Mouse (Mus musculus): Measurements from ENCODE around the gene Galnt9. TPM values are rescaled to one million over a fixed set of nuclear protein-coding genes. Genes with fewer than 3 reads are reported as not detected.
A peak's percentile ranks its signal among the peaks of the same experiment; 100 is the strongest.

Gene Galnt9
- polyA plus RNA-seq, 1 experiment = 0.11 TPM

- Histone ChIP-seq H3K79me2 (ENCODE audit: control insufficient read depth, insufficient read depth) (no peaks in the 10 kb centered on the region), H3ac (ENCODE audit: control insufficient read depth, insufficient read length) (no peak overlapping the region), H3K36me3 (ENCODE audit: control insufficient read depth, insufficient read depth) (no peaks in the 10 kb centered on the region), H3K4me3 (no peak overlapping the region), H3K4me2 (ENCODE audit: low read depth) (peak overlapping the region; percentile 22), H3K27me3 (ENCODE audit: control insufficient read depth, insufficient read depth, insufficient read length) (no peaks in the 10 kb centered on the region)
- TF ChIP-seq USF1 (IDR thresholded peaks at IDR 0.05; ENCODE audit: low read depth) (no peak), E2F4 (IDR thresholded peaks at IDR 0.05; ENCODE audit: insufficient read depth) (no peak), TCF12 (IDR thresholded peaks at IDR 0.05; ENCODE audit: insufficient read depth, poor library complexity, severe bottlenecking) (peak; percentile 67), POLR2A (IDR thresholded peaks at IDR 0.05; ENCODE audit: insufficient read length, low read depth) (no peak), REST (IDR thresholded peaks at IDR 0.05; ENCODE audit: insufficient read depth, insufficient read length) (no peak), MAX (IDR thresholded peaks at IDR 0.05; ENCODE audit: low read depth) (no peak), TCF3 (IDR thresholded peaks at IDR 0.05; ENCODE audit: insufficient read length, low read depth) (no peak), MYOG (IDR thresholded peaks at IDR 0.05; ENCODE audit: control insufficient read depth in 1 of 3, insufficient read depth in 1 of 3, insufficient read length in 2 of 3, low read depth in 2 of 3) (peak in 2 of 3 experiments; percentile 52 to 84), SRF (IDR thresholded peaks at IDR 0.05; ENCODE audit: control insufficient read depth, insufficient read length, low read depth) (no peak), POLR2AphosphoS2 (IDR thresholded peaks at IDR 0.05; ENCODE audit: insufficient read length, low read depth) (no peak), CEBPB (IDR thresholded peaks at IDR 0.05; ENCODE audit: insufficient read depth, poor library complexity, severe bottlenecking) (no peak), MYOD1 (IDR thresholded peaks at IDR 0.05; ENCODE audit: control insufficient read depth in 1 of 3, insufficient read length in 2 of 3, low read depth in 2 of 3) (peak; percentile 3 to 77 (median 71))
These were observed 66.3 kb downstream of the Galnt9 start for GRCm38 (mm10) chr5:110610484-110610883.

GRCm38 (mm10) chr5:110611435-110612158 lies 67.4 kb downstream of the Galnt9 start:
- H3K27me3 ChIP-seq (ENCODE audit: control insufficient read depth, insufficient read depth, insufficient read length) = no peaks in the 10 kb centered on the region
- TF ChIP-seq USF1 (IDR thresholded peaks at IDR 0.05; ENCODE audit: low read depth) (peak; percentile 17), POLR2AphosphoS2 (IDR thresholded peaks at IDR 0.05; ENCODE audit: insufficient read length, low read depth) (no peak), MYOD1 (IDR thresholded peaks at IDR 0.05; ENCODE audit: control insufficient read depth in 1 of 3, insufficient read length in 2 of 3, low read depth in 2 of 3) (peak; percentile 45 to 87 (median 70)), CEBPB (IDR thresholded peaks at IDR 0.05; ENCODE audit: insufficient read depth, poor library complexity, severe bottlenecking) (peak; percentile 35; the same call in 1 of the 2 replicates), MYOG (IDR thresholded peaks at IDR 0.05; ENCODE audit: control insufficient read depth in 1 of 3, insufficient read depth in 1 of 3, insufficient read length in 2 of 3, low read depth in 2 of 3) (peak in 2 of 3 experiments; percentile 83 to 89), REST (IDR thresholded peaks at IDR 0.05; ENCODE audit: insufficient read depth, insufficient read length) (no peak), TCF3 (IDR thresholded peaks at IDR 0.05; ENCODE audit: insufficient read length, low read depth) (no peak), E2F4 (IDR thresholded peaks at IDR 0.05; ENCODE audit: insufficient read depth) (no peak), TCF12 (IDR thresholded peaks at IDR 0.05; ENCODE audit: insufficient read depth, poor library complexity, severe bottlenecking) (peak; percentile 89), SRF (IDR thresholded peaks at IDR 0.05; ENCODE audit: control insufficient read depth, insufficient read length, low read depth) (no peak), POLR2A (IDR thresholded peaks at IDR 0.05; ENCODE audit: insufficient read length, low read depth) (no peak)
- no peaks in the 10 kb centered on the region for H3K79me2 ChIP-seq (ENCODE audit: control insufficient read depth, insufficient read depth)
- H3ac ChIP-seq (ENCODE audit: control insufficient read depth, insufficient read length) = no peak overlapping the region
- no peak overlapping the region for H3K4me2 ChIP-seq (ENCODE audit: low read depth)
- H3K4me3 ChIP-seq = no peak overlapping the region
- no peaks in the 10 kb centered on the region for H3K36me3 ChIP-seq (ENCODE audit: control insufficient read depth, insufficient read depth)

- Histone ChIP-seq H3ac (ENCODE audit: control insufficient read depth, insufficient read length) (no peak overlapping the region), H3K79me2 (ENCODE audit: control insufficient read depth, insufficient read depth) (no peaks in the 10 kb centered on the region), H3K27me3 (ENCODE audit: control insufficient read depth, insufficient read depth, insufficient read length) (no peaks in the 10 kb centered on the region), H3K4me3 (no peak overlapping the region), H3K36me3 (ENCODE audit: control insufficient read depth, insufficient read depth) (no peaks in the 10 kb centered on the region), H3K4me2 (ENCODE audit: low read depth) (peak overlapping the region; percentile 38)
- TF ChIP-seq TCF12 (IDR thresholded peaks at IDR 0.05; ENCODE audit: insufficient read depth, poor library complexity, severe bottlenecking) (peak; percentile 22), REST (IDR thresholded peaks at IDR 0.05; ENCODE audit: insufficient read depth, insufficient read length) (no peak), MYOD1 (IDR thresholded peaks at IDR 0.05; ENCODE audit: control insufficient read depth in 1 of 3, insufficient read length in 2 of 3, low read depth in 2 of 3) (peak; percentile 32 to 72 (median 64)), MYOG (IDR thresholded peaks at IDR 0.05; ENCODE audit: control insufficient read depth in 1 of 3, insufficient read depth in 1 of 3, insufficient read length in 2 of 3, low read depth in 2 of 3) (peak in 2 of 3 experiments; percentile 51 to 75)
These were observed 75.1 kb downstream of the Galnt9 start for GRCm38 (mm10) chr5:110619226-110619625.

GRCm38 (mm10) chr5:110624319-110624718 lies 80.2 kb downstream of the Galnt9 start:
- Histone ChIP-seq H3K27me3 (ENCODE audit: control insufficient read depth, insufficient read depth, insufficient read length) (no peaks in the 10 kb centered on the region), H3K4me3 (no peak overlapping the region), H3ac (ENCODE audit: control insufficient read depth, insufficient read length) (no peak overlapping the region), H3K4me2 (ENCODE audit: low read depth) (no peak overlapping the region), H3K36me3 (ENCODE audit: control insufficient read depth, insufficient read depth) (no peaks in the 10 kb centered on the region), H3K79me2 (ENCODE audit: control insufficient read depth, insufficient read depth) (no peaks in the 10 kb centered on the region)
- TF ChIP-seq CEBPB (IDR thresholded peaks at IDR 0.05; ENCODE audit: insufficient read depth, poor library complexity, severe bottlenecking) = no peak
- TF ChIP-seq TCF3 (IDR thresholded peaks at IDR 0.05; ENCODE audit: insufficient read length, low read depth) = no peak
- no peak for TF ChIP-seq REST (IDR thresholded peaks at IDR 0.05; ENCODE audit: insufficient read depth, insufficient read length)
- no peak for TF ChIP-seq MYOD1 (IDR thresholded peaks at IDR 0.05; ENCODE audit: control insufficient read depth in 1 of 3, insufficient read length in 2 of 3, low read depth in 2 of 3)
- no peak for TF ChIP-seq E2F4 (IDR thresholded peaks at IDR 0.05; ENCODE audit: insufficient read depth)
- no peak for TF ChIP-seq MYOG (IDR thresholded peaks at IDR 0.05; ENCODE audit: control insufficient read depth in 1 of 3, insufficient read depth in 1 of 3, insufficient read length in 2 of 3, low read depth in 2 of 3)
- TF ChIP-seq MAX (IDR thresholded peaks at IDR 0.05; ENCODE audit: low read depth) = no peak
- TF ChIP-seq SRF (IDR thresholded peaks at IDR 0.05; ENCODE audit: control insufficient read depth, insufficient read length, low read depth) = no peak
- TF ChIP-seq POLR2AphosphoS2 (IDR thresholded peaks at IDR 0.05; ENCODE audit: insufficient read length, low read depth) = no peak
- no peak for TF ChIP-seq USF1 (IDR thresholded peaks at IDR 0.05; ENCODE audit: low read depth)
- TF ChIP-seq TCF12 (IDR thresholded peaks at IDR 0.05; ENCODE audit: insufficient read depth, poor library complexity, severe bottlenecking) = no peak

Measured in myocyte (in vitro differentiated cells).